Mouse (Mus musculus) liver, embryonic 11.5 days (tissue): Measurements from ENCODE around the gene Pon3. TPM values are rescaled to one million over a fixed set of nuclear protein-coding genes. Genes with fewer than 3 reads are reported as not detected.
"Not testable (repeated sequence)": the region's sequence is repeated elsewhere in the genome, so short reads cannot be mapped to it uniquely, and the experiment has no call there.

Experiments
- ATAC-seq: fragments of 200-750 bp; cut with Nextera tagmentation; replicated peaks from 2 replicates; pipeline ENCODE4 v1.8.0; 2017; ENCODE audit warnings: moderate number of reproducible peaks, mild to moderate bottlenecking, moderate TSS enrichment, moderate library complexity; ENCODE audit not compliant: low FRiP score
- DNase-seq: peaks from one replicate; pipeline ENCODE4 v3.0.0-alpha.2; 2017; ENCODE audit warnings: low spot score
- H3K27ac ChIP-seq: fragments of 300-500 bp; sonication (generic); 2 replicates; pipeline ENCODE4 v1.5.1; 2014; ENCODE audit warnings: mild to moderate bottlenecking, low read depth, low read length, control low read depth
- H3K27me3 ChIP-seq: fragments of 300-500 bp; sonication (generic); replicated peaks from 2 replicates; pipeline ENCODE4 v1.6.1; 2014; ENCODE audit warnings: low read length, mixed read lengths; ENCODE audit not compliant: control insufficient read depth, insufficient read depth
- H3K36me3 ChIP-seq: fragments of 300-500 bp; sonication (generic); 2 replicates; pipeline ENCODE4 v1.6.1; 2014; ENCODE audit warnings: mild to moderate bottlenecking, low read length, moderate library complexity, mixed read lengths; ENCODE audit not compliant: control insufficient read depth, insufficient read depth
- H3K4me1 ChIP-seq: fragments of 300-500 bp; sonication (generic); replicated peaks from 2 replicates; pipeline ENCODE4 v1.6.1; 2014; ENCODE audit warnings: low read length, mixed read lengths; ENCODE audit not compliant: control insufficient read depth, insufficient read depth
- H3K4me2 ChIP-seq: fragments of 300-500 bp; sonication (generic); 2 replicates; pipeline ENCODE4 v1.6.1; 2014; ENCODE audit warnings: mild to moderate bottlenecking, control low read depth, moderate library complexity
- H3K4me3 ChIP-seq: fragments of 300-500 bp; sonication (generic); 2 replicates; pipeline ENCODE4 v1.5.1; 2014; ENCODE audit warnings: low read depth, low read length, control low read depth
- H3K9ac ChIP-seq: fragments of 300-500 bp; sonication (generic); 2 replicates; pipeline ENCODE4 v1.6.1; 2014; ENCODE audit warnings: low read depth, low read length, control low read depth
- H3K9me3 ChIP-seq: fragments of 300-500 bp; sonication (generic); 2 replicates; pipeline ENCODE4 v1.6.1; 2016; ENCODE audit warnings: low read length, inconsistent platforms, mixed read lengths; ENCODE audit not compliant: control insufficient read depth
- WGBS: fragments of 180-500 bp; shearing (Covaris S2); extraction: QIAGEN DNeasy Blood & Tissue Kit; methylation state at CpG from one replicate; pipeline ENCODE4 v1.1.7; 2014; 5-methylcytosine and 5-hydroxymethylcytosine counted together
- polyA plus RNA-seq: library from polyadenylated mRNA; unstranded; fragments of >200 nt; fragmentation: Nextera tagmentation; extraction: Ambion mirVana; gene quantifications from 2 replicates; pipeline ENCODE4 v1.2.1, GENCODE M21; 2014

Pon3 gene
- polyA plus RNA-seq, 1 experiment from 2014 or later: 18.5 TPM

GRCm38 (mm10) chr6:5234563-5234962, 21.5 kb downstream of the Pon3 start:
- H3K36me3 ChIP-seq: no peaks in the 10 kb centered on the region
- WGBS: 53% methylated on average over 3 of the region's 3 CpGs
- H3K4me1 ChIP-seq: peaks cover 7% of the 10 kb centered on the region; the same call in 1 of the 2 replicates

GRCm38 (mm10) chr6:5233812-5234211, 22.3 kb downstream of the Pon3 start:
- no peaks in the 10 kb centered on the region for H3K36me3 ChIP-seq
- H3K4me1 ChIP-seq: peaks cover 7% of the 10 kb centered on the region; the same call in 1 of the 2 replicates
- no peaks in the 10 kb centered on the region for H3K27me3 ChIP-seq
- DNase-seq: no peak
- ATAC-seq: no peak
- WGBS: 90% methylated on average over 1 of the region's 1 CpGs
- no peak overlapping the region for H3K4me3 ChIP-seq
- H3K4me2 ChIP-seq: no peak overlapping the region
- H3K9me3 ChIP-seq: no peaks in the 10 kb centered on the region
- H3K27ac ChIP-seq: no peak overlapping the region
- no peak overlapping the region for H3K9ac ChIP-seq

More at GRCm38 (mm10) chr6:5234563-5234962, 21.5 kb downstream of the Pon3 start:
- DNase-seq (no peak), ATAC-seq (no peak)
- Histone ChIP-seq H3K9me3 (no peaks in the 10 kb centered on the region), H3K4me2 (no peak overlapping the region), H3K9ac (no peak overlapping the region), H3K27me3 (no peaks in the 10 kb centered on the region), H3K4me3 (no peak overlapping the region), H3K27ac (no peak overlapping the region)

GRCm38 (mm10) chr6:5232022-5232421, 24.1 kb downstream of the Pon3 start:
- no peak for DNase-seq
- Histone ChIP-seq H3K4me1 (peaks cover 1% of the 10 kb centered on the region; the same call in 1 of the 2 replicates), H3K36me3 (no peaks in the 10 kb centered on the region; the same call in 1 of the 2 replicates), H3K4me3 (no peak overlapping the region), H3K27ac (no peak overlapping the region), H3K27me3 (no peaks in the 10 kb centered on the region), H3K9ac (no peak overlapping the region), H3K9me3 (no peaks in the 10 kb centered on the region), H3K4me2 (no peak overlapping the region)
- ATAC-seq: no peak
- WGBS: 88% methylated on average over 4 of the region's 4 CpGs

- Histone ChIP-seq H3K4me3 (no peak overlapping the region), H3K27me3 (no peaks in the 10 kb centered on the region), H3K4me2 (no peak overlapping the region), H3K36me3 (no peaks in the 10 kb centered on the region; the same call in 1 of the 2 replicates), H3K9ac (no peak overlapping the region), H3K4me1 (no peaks in the 10 kb centered on the region), H3K27ac (no peak overlapping the region), H3K9me3 (no peaks in the 10 kb centered on the region)
- 88% methylated on average over 5 of the region's 5 CpGs for WGBS
- ATAC-seq (no peak), DNase-seq (no peak)
Measured at GRCm38 (mm10) chr6:5230261-5230660, 25.8 kb downstream of the Pon3 start.

DNA sequence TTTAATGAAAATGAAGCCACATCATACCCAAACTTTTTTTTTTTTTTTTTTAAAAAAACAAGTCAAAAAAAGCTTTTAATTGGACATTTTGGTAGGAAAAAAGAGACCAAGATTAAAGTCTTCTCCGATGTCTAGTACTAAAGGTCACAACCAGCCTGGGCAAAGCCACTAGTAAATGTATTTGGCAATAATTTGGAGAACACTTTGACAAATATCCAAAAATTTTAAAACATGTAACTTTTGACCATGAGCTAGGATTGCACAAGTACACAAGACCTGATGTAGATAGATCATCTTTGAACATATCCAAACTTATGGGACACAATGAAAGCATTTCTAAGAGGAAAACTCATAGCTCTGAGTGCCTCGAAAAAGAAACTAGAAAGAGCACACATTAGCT, 32.5 kb downstream of the Pon3 start:
- H3K9me3 ChIP-seq, H3K4me2 ChIP-seq, H3K27me3 ChIP-seq, H3K9ac ChIP-seq, H3K4me1 ChIP-seq, H3K36me3 ChIP-seq, H3K27ac ChIP-seq, H3K4me3 ChIP-seq, ATAC-seq, DNase-seq: not testable (repeated sequence)
- whole genome bisulfite sequencing: 84% methylated on average over 2 of the region's 2 CpGs

DNA sequence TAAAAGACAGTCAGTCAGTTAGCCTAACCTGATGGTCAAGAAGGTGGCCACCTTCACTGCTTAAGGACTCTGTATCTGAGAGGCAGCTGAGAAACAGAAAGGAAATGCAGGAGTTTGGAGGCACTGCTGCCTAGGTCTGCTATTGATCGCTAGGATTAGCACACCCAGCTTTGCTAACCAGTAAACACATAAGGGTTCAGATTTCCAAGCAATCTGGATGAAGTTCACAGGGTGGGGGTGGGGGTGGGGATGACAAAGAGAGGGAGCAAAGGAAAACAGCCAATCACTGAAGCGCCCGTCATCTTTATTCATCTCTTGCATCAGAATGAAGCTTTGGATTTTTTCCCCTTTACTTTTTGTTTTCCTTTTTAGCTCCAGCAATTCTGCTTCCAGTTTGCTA, 34.0 kb downstream of the Pon3 start:
- no peaks in the 10 kb centered on the region for H3K4me1 ChIP-seq
- WGBS: 68% methylated on average over 3 of the region's 3 CpGs
- no peak overlapping the region for H3K4me3 ChIP-seq
- H3K9me3 ChIP-seq: no peaks in the 10 kb centered on the region
- ATAC-seq (peak; percentile 66), DNase-seq (no peak)
- H3K4me2 ChIP-seq: no peak overlapping the region
- H3K9ac ChIP-seq: no peak overlapping the region
- no peak overlapping the region for H3K27ac ChIP-seq
- no peaks in the 10 kb centered on the region for H3K27me3 ChIP-seq
- no peaks in the 10 kb centered on the region for H3K36me3 ChIP-seq

DNA sequence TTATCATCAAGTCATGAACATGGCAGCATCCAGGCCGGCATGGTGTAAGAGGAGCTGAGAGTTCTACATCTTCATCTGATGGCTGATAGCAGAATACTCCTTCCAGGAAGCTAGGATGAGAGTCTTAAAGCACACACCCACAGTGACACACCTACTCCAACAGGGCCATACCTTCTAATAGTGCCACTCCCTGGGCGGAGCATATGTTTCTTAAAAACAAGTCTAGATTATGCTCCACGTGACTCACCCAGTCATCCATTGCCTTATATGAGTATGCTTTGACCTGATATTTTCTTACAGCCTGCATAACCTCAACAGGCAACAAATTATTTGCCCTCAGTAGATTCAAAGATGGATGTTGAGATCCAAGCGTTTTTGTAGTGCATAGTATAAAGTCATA, 37.9 kb downstream of the Pon3 start:
- H3K4me1 ChIP-seq: no peaks in the 10 kb centered on the region
- ATAC-seq (peak; percentile 53; the same call in 1 of the 2 replicates), DNase-seq (no peak)
- H3K27me3 ChIP-seq: no peaks in the 10 kb centered on the region
- no peak overlapping the region for H3K4me3 ChIP-seq
- H3K9me3 ChIP-seq: no peaks in the 10 kb centered on the region
- WGBS: 89% methylated on average over 4 of the region's 4 CpGs
- no peaks in the 10 kb centered on the region for H3K36me3 ChIP-seq
- no peak overlapping the region for H3K4me2 ChIP-seq
- no peak overlapping the region for H3K9ac ChIP-seq
- no peak overlapping the region for H3K27ac ChIP-seq

DNA sequence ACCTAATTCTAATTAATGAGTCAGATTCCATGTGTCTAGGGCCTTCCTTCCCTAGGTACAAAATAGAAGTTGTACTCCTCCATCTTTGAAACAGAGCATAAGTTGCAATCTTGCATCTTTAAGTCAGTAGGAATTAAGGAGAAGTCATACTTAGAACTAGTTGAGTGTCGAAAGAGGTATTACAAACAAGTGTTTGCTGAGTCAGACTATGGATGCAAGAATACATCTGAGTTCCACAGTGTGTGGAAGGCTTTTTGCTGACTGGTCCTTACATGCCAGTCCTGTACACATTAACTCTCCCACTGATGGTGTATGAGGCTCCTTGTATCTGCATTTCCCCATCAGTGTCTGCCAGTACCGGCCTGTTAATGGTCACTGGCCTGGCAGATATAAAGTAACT, 48.3 kb downstream of the Pon3 start:
- H3K4me1 ChIP-seq: no peaks in the 10 kb centered on the region
- H3K9ac ChIP-seq: no peak overlapping the region
- DNase-seq (no peak), ATAC-seq (no peak)
- no peaks in the 10 kb centered on the region for H3K9me3 ChIP-seq
- WGBS: 78% methylated on average over 2 of the region's 2 CpGs
- H3K27ac ChIP-seq: no peak overlapping the region
- H3K36me3 ChIP-seq: no peaks in the 10 kb centered on the region
- H3K4me2 ChIP-seq: no peak overlapping the region
- no peak overlapping the region for H3K4me3 ChIP-seq
- no peaks in the 10 kb centered on the region for H3K27me3 ChIP-seq

GRCm38 (mm10) chr6:5199916-5200315, 56.2 kb downstream of the Pon3 start:
- Histone ChIP-seq H3K9me3 (no peaks in the 10 kb centered on the region), H3K4me3 (no peak overlapping the region), H3K27me3 (no peaks in the 10 kb centered on the region), H3K36me3 (no peaks in the 10 kb centered on the region), H3K4me2 (no peak overlapping the region), H3K27ac (no peak overlapping the region), H3K9ac (no peak overlapping the region), H3K4me1 (no peaks in the 10 kb centered on the region)
- 59% methylated on average over 3 of the region's 3 CpGs for WGBS
- no peak for DNase-seq
- ATAC-seq: no peak
